Mouse (Mus musculus) stomach, postnatal 0 days (tissue): ENCODE measurements around the gene Ccdc18. TPM values are rescaled to one million over a fixed set of nuclear protein-coding genes. Genes with fewer than 3 reads are reported as not detected.

Experiments used
- ATAC-seq: fragments of 200-750 bp; cut with Nextera tagmentation; 2 replicates; pipeline ENCODE4 v1.8.0; 2017; ENCODE audit not compliant: low FRiP score, low TSS enrichment
- DNase-seq: peaks from one replicate; pipeline ENCODE4 v3.0.0-alpha.2; 2016; ENCODE audit warnings: low spot score
- H3K27ac ChIP-seq: fragments of 300-500 bp; sonication (generic); replicated peaks from 2 replicates; pipeline ENCODE4 v1.5.1; 2014; ENCODE audit warnings: mild to moderate bottlenecking, control low read depth
- H3K27me3 ChIP-seq: fragments of 300-500 bp; sonication (generic); 2 replicates; pipeline ENCODE4 v1.6.1; 2014; ENCODE audit warnings: low read length; ENCODE audit not compliant: control insufficient read depth, insufficient read depth
- H3K36me3 ChIP-seq: fragments of 300-500 bp; sonication (generic); 2 replicates; pipeline ENCODE4 v1.6.1; 2014; ENCODE audit warnings: low read length, mixed read lengths; ENCODE audit not compliant: control insufficient read depth, insufficient read depth
- H3K4me1 ChIP-seq: fragments of 300-500 bp; sonication (generic); replicated peaks from 2 replicates; pipeline ENCODE4 v1.6.1; 2014; ENCODE audit warnings: antibody characterized with exemption; ENCODE audit not compliant: control insufficient read depth, insufficient read depth
- H3K4me2 ChIP-seq: fragments of 300-500 bp; sonication (generic); replicated peaks from 2 replicates; pipeline ENCODE4 v1.6.1; 2014; ENCODE audit warnings: low read depth, mild to moderate bottlenecking, control low read depth, moderate library complexity
- H3K4me3 ChIP-seq: fragments of 300-500 bp; sonication (generic); 2 replicates; pipeline ENCODE4 v1.5.1; 2014; ENCODE audit warnings: low read depth, low read length, control low read depth
- H3K9ac ChIP-seq: fragments of 300-500 bp; sonication (generic); 2 replicates; pipeline ENCODE4 v1.6.1; 2014; ENCODE audit warnings: mild to moderate bottlenecking, low read length, control low read depth, mixed read lengths
- H3K9me3 ChIP-seq: fragments of 300-500 bp; sonication (generic); 2 replicates; pipeline ENCODE4 v1.6.1; 2016; ENCODE audit warnings: low read length; ENCODE audit not compliant: control insufficient read depth
- CTCF ChIP-seq: IDR thresholded peaks from 2 replicates; pipeline ENCODE4 v1.5.1; 2016; ENCODE audit warnings: antibody characterized with exemption, low read depth, mild to moderate bottlenecking, moderate library complexity
- EP300 ChIP-seq: optimal IDR thresholded peaks from 2 replicates; pipeline ENCODE3; 2016; ENCODE audit warnings: antibody characterized with exemption
- WGBS: fragments of 180-500 bp; shearing (Covaris S2); extraction: QIAGEN DNeasy Blood & Tissue Kit; methylation state at CpG from one replicate; pipeline ENCODE4 v1.1.7; 2014; 5-methylcytosine and 5-hydroxymethylcytosine counted together
- polyA plus RNA-seq: library from polyadenylated mRNA; unstranded; fragments of >200 nt; fragmentation: Nextera tagmentation; extraction: Ambion mirVana; gene quantifications from 2 replicates; pipeline ENCODE4 v1.2.1, GENCODE M21; 2015

Gene Ccdc18
- polyA plus RNA-seq, 1 experiment from 2014 or later, result 2.7 TPM

GRCm38 (mm10) chr5:108109346-108109745, 23.3 kb upstream of the Ccdc18 start:
- no peak for ATAC-seq
- no peak for DNase-seq
- H3K4me2 ChIP-seq, result no peak overlapping the region
- no peak overlapping the region for H3K9ac ChIP-seq
- H3K27ac ChIP-seq, result no peak overlapping the region
- no peak overlapping the region for H3K4me3 ChIP-seq
- TF ChIP-seq CTCF, result no peak
- TF ChIP-seq EP300, result no peak
- no peaks in the 10 kb centered on the region for H3K27me3 ChIP-seq
- H3K9me3 ChIP-seq, result no peaks in the 10 kb centered on the region
- 0 out of 2 replicates have a peak, but pooled peaks cover 4% of the 10 kb centered on the region for H3K36me3 ChIP-seq
- no peaks in the 10 kb centered on the region for H3K4me1 ChIP-seq
- 77% methylated on average over 7 of the region's 7 CpGs for WGBS

GRCm38 (mm10) chr5:108117693-108118092, 15.0 kb upstream of the Ccdc18 start:
- no peak overlapping the region for H3K9ac ChIP-seq
- 89% methylated on average over 4 of the region's 4 CpGs for WGBS

GRCm38 (mm10) chr5:108120221-108120900, 12.3 kb upstream of the Ccdc18 start:
- no peaks in the 10 kb centered on the region for H3K9me3 ChIP-seq
- TF ChIP-seq EP300 (no peak), CTCF (no peak)
- H3K4me2 ChIP-seq, result no peak overlapping the region
- no peak overlapping the region for H3K4me3 ChIP-seq
- H3K4me1 ChIP-seq, result no peaks in the 10 kb centered on the region
- ATAC-seq (no peak), DNase-seq (no peak)
- H3K27ac ChIP-seq, result no peak overlapping the region
- 94% methylated on average over 9 of the region's 9 CpGs for WGBS
- no peaks in the 10 kb centered on the region for H3K36me3 ChIP-seq
- no peak overlapping the region for H3K9ac ChIP-seq
- no peaks in the 10 kb centered on the region for H3K27me3 ChIP-seq

More at GRCm38 (mm10) chr5:108117693-108118092, 15.0 kb upstream of the Ccdc18 start:
- no peaks in the 10 kb centered on the region for H3K4me1 ChIP-seq
- H3K4me3 ChIP-seq, result no peak overlapping the region
- ATAC-seq, result no peak
- H3K36me3 ChIP-seq, result no peaks in the 10 kb centered on the region
- no peak overlapping the region for H3K4me2 ChIP-seq
- H3K27ac ChIP-seq, result no peak overlapping the region
- no peaks in the 10 kb centered on the region for H3K9me3 ChIP-seq
- no peak for DNase-seq
- TF ChIP-seq CTCF (no peak), EP300 (no peak)
- H3K27me3 ChIP-seq, result no peaks in the 10 kb centered on the region

- Histone ChIP-seq H3K36me3 (no peaks in the 10 kb centered on the region; the same call in 1 of the 2 replicates), H3K27me3 (no peaks in the 10 kb centered on the region), H3K27ac (peak overlapping the region; percentile 98), H3K4me1 (no peaks in the 10 kb centered on the region), H3K9me3 (no peaks in the 10 kb centered on the region), H3K4me3 (peak overlapping the region; percentile 80), H3K4me2 (peak overlapping the region; percentile 87), H3K9ac (peak overlapping the region; percentile 88)
- under 1% methylated on average over 32 of the region's 32 CpGs for WGBS
- DNase-seq (peak; percentile 58), ATAC-seq (peak; percentile 48)
- TF ChIP-seq EP300 (no peak), CTCF (no peak)
Measured at GRCm38 (mm10) chr5:108131849-108132440, 730 bp upstream of the Ccdc18 start.

- Histone ChIP-seq H3K27ac (no peak overlapping the region), H3K36me3 (no peaks in the 10 kb centered on the region), H3K4me1 (no peaks in the 10 kb centered on the region), H3K4me2 (no peak overlapping the region), H3K9ac (no peak overlapping the region), H3K4me3 (no peak overlapping the region), H3K27me3 (no peaks in the 10 kb centered on the region), H3K9me3 (no peaks in the 10 kb centered on the region)
- DNase-seq (no peak), ATAC-seq (no peak)
- TF ChIP-seq EP300 (no peak), CTCF (no peak)
- 91% methylated on average over 1 of the region's 1 CpGs for WGBS
Measured at GRCm38 (mm10) chr5:108152592-108152991, 19.9 kb downstream of the Ccdc18 start.

- Histone ChIP-seq H3K9ac (no peak overlapping the region), H3K4me3 (no peak overlapping the region), H3K9me3 (no peaks in the 10 kb centered on the region), H3K4me1 (no peaks in the 10 kb centered on the region), H3K27ac (no peak overlapping the region), H3K27me3 (no peaks in the 10 kb centered on the region), H3K4me2 (no peak overlapping the region), H3K36me3 (no peaks in the 10 kb centered on the region)
- DNase-seq (no peak), ATAC-seq (no peak)
- no peak for TF ChIP-seq EP300
- no peak for TF ChIP-seq CTCF
- WGBS, result 81% methylated on average over 2 of the region's 2 CpGs
Measured at GRCm38 (mm10) chr5:108160796-108161195, 28.1 kb downstream of the Ccdc18 start.
